Mouse (Mus musculus): ENCODE data around the gene Rasgef1a.

Rasgef1a gene

DNA sequence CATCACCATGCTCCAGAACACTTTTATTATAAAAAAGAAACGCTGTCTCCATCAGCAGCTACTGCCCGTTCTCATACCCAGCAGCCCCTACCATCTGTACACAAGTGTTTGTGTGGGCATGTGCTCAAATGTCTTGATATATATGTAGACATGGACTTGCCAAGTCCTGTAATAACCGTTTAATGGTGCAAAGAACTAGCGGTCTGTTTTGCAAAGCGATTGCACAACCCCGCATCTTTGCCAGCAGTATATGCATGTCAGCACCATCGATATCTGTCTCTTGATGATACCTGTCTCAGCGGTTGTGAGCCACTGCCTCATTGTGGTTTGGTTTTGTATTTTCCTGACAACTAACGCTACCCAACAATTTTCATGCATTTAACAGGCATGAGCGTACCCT is 44.0 kb downstream of the Rasgef1a start:
- CTCF ChIA-PET, result interaction anchor here in 2 of 4 experiments (0.8 to 1.1 kb wide), 2 partner anchors 10 kb away, joined by 3 read pairs; no protein-coding TSS in a partner anchor
- POLR2A ChIA-PET, result interaction anchor here in 1 of 4 experiments (0.8 kb wide), 1 partner anchor 15 kb away, joined by 5 read pairs; no protein-coding TSS in a partner anchor

DNA sequence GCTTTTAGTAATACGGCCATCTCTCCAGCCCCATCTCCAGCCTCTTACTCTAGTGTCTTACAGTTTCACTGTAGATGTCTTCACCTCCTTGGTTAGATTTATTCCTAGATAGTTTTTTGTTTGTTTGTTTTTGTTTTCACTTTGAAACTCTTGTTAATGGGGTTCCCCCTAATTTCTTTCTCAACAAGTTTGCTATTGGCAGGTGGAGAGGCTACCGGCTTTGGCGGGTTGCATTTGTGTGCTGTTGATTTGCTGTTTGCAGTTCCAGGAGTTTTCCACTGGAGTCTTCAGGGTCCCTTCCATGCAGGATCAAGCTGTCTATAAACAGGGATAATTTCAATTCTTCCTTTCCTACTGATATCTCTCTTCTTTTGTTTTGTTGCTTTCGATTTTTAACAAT is 50.0 kb downstream of the Rasgef1a start:
- ChIA-PET POLR2A (no interaction called here), CTCF (interaction anchor here in 1 of 4 experiments (0.7 kb wide), 1 partner anchor 102 kb away, joined by 3 read pairs; no protein-coding TSS in a partner anchor)

DNA sequence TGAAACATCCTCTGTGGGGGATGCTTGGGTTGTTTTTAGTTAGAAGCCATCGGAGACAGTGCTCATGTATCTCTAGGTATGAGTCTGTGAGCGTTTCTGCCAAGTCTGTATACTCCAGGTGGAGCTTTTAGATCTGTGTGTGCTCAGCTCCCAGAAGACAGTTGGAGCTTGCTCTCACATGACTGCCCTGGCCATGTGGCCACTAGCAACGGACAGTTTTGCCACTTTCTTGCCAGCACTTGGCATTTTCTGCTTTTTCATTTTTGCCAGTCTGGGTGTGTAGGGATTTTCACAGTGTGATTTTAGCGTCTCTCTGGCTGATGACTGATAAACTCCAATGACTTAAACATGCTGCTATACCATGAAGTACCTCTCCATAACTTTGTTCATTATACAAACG is 52.0 kb downstream of the Rasgef1a start:
- CTCF ChIA-PET, result interaction anchor here in 2 of 4 experiments (0.5 to 0.6 kb wide), 2 partner anchors 8 to 59 kb away, joined by 3 to 6 read pairs; no protein-coding TSS in a partner anchor
- POLR2A ChIA-PET, result no interaction called here

DNA sequence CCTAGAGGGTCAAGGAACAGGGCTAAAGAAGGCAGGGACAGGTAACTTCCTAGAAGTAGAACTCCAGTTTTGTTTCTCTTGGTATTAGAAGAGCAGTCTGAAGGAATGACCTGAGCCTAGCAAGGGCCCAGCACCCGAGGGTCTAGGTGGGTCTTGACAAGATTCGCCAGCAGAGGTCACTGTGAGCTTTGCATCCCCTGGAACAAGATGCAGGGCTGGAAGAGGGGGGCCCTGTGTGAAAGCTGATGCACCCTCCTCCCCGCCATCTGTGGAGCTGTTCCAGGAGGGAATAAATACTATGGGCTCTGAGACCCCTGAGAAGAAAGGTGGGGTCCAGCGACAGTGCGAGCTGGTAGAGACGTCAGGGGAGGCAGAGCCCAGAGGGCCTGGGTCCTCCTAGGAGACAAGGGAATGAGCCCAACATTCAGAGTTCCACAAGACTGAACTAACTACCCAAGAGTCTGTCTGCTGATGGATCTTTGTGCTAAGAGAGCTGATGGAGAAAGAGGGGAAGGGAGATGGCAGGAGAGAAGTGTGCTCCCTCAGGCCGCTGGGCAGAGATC is 53.8 kb downstream of the Rasgef1a start:
- CTCF ChIA-PET, result interaction anchor here (0.5 to 5.3 kb wide), 58 partner anchors 8 to 1439 kb away, joined by 3 to 44 read pairs (median 4); partner anchors contain the start of genes Bms1 (in 2 of the 4) and Rasgef1a (in 1 of the 4)
- POLR2A ChIA-PET, result interaction anchor here (0.6 to 4.7 kb wide), 40 partner anchors 9 to 355 kb away, joined by 3 to 30 read pairs (median 4); partner anchors contain the start of genes Bms1 (in 2 of the 4), Csgalnact2 (in 1 of the 4), Fxyd4 (in 1 of the 4) and Ret (in 1 of the 4)

DNA sequence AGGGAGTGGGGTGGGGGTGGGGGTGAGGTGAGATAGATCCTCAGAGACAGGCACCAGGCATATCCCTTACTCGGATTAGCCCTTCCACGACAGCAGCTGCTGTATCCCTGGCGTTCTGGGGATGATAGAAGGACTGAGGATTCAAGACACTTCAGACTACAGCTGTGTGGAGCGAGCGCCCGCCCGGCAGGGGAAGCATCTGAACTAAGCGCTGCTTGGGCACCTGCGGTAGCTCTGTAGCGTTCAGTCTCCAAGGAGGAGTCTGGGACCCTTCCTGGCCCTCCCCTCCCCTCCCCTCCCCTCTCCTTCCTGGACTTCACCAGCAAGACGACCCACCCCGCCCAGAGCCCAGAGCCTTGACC is 54.6 kb downstream of the Rasgef1a start:
- ChIA-PET CTCF (interaction anchor here (0.5 to 5.3 kb wide), 34 partner anchors 10 to 1438 kb away, joined by 3 to 44 read pairs (median 6); partner anchors contain the start of gene Bms1 (in 1 of the 4)), POLR2A (interaction anchor here in 3 of 4 experiments (0.6 to 4.7 kb wide), 44 partner anchors 10 to 886 kb away, joined by 3 to 30 read pairs (median 4); partner anchors contain the start of genes Bms1 (in 2 of the 3), Csgalnact2 (in 2 of the 3), Fxyd4 (in 1 of the 3) and Rasgef1a (in 1 of the 3))

DNA sequence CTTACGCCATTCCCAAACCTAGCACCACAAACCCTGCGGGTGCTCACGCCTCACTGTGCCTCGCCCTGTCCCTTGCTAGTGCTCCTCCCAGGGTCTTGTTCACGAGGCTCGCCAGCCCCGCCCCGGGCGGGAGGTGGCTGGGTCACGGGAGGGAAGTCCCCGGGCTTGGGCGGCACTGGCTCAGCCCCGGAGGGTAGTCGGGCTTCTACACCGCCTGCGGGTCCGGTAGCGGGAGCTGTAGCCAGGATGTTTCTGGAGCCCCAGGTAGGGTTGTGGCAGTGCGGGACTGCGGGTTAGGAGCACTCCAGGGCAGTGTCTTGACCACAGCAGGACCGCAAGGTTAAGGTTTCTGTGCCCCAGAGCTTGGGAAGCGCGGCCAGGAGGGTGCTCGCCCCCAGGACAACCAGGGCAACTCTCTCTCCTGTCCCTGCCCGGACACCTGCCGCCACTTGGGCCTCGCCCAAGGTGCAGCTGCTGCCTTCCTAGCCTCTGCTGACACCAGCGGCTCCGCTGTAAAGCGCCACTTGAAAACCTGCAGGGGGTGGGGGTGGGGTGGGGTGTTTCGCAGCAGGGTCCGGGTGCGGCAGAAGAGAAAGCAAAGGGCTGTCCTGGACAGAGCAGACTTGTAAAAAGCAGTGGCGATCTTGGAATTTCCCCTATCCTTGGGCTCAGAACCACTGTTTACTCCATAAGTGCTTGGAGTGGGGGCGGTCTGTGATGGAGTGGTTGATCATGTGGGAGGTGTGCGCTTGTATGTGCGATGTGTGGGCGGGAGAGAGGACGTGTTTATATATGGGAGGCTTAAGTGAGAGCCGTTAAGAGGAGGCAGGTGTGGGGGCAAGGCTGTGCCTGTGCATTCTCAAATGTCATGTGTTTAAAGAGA is 55.2 kb downstream of the Rasgef1a start:
- CTCF ChIA-PET, result interaction anchor here (0.5 to 5.3 kb wide), 23 partner anchors 9 to 527 kb away, joined by 3 to 44 read pairs (median 6); partner anchors contain the start of gene Bms1 (in 1 of the 4)
- POLR2A ChIA-PET, result interaction anchor here in 3 of 4 experiments (0.6 to 4.7 kb wide), 43 partner anchors 10 to 887 kb away, joined by 3 to 30 read pairs (median 5); partner anchors contain the start of genes Csgalnact2 (in 3 of the 3), Bms1 (in 1 of the 3), Fxyd4 (in 1 of the 3) and Rasgef1a (in 1 of the 3)

DNA sequence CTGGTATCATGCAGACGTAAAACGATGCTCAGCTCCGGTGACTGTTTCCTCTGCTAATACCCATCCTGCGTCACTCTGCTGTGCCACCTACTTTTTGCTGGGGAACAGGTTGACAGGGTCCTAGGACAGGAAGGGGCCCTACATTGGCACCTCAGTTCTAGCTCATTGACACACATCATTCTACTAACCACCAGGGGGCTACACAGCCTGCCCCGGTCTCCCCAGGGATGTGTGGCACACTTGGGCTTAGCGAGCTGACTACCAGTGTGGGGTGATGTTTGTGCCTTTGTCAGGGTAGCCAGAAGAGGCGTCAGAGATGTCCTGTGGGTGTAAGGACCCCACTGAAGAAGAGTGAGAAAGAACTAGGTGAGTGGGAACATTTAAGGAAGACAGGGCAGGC is 56.5 kb downstream of the Rasgef1a start:
- ChIA-PET CTCF (interaction anchor here (0.5 to 5.3 kb wide), 15 partner anchors 8 to 817 kb away, joined by 3 to 44 read pairs (median 3); no protein-coding TSS in a partner anchor), POLR2A (interaction anchor here in 3 of 4 experiments (0.7 to 4.7 kb wide), 17 partner anchors 9 to 160 kb away, joined by 3 to 30 read pairs (median 4); partner anchors contain the start of gene Csgalnact2 (in 2 of the 3))

DNA sequence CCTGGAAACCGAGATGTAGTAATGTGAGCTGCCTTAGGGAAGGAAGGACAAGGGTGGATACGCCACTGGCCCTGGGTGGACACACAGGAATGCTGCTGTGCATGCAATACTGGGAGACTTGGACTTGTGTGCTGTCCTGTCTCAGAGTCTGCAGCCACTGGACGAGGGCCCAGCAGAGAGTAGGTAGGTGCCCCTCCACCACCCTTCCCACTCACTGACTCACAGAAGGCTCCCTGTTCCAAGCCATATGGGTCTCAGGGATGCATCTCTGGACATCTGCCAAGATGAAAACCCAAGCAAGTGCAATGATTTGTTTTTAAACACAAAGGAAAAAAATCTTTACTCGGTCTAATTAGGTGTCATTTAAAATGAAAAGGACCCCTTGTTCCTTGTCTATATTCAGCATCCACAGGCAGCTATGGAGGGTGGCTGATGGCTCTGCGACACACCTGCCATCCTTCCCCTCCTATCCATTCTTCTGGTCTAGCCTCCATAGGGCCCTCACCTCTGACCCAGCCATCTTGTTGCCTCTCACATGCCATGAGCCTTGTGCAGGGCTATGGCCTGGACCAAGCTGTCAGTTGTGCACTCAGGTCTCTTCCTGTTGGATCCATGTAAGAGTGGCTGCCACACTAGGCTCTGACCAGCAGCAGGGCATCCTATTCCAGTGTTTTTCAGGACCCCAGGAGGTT is 59.2 kb downstream of the Rasgef1a start:
- ChIA-PET CTCF (interaction anchor here in 2 of 4 experiments (0.5 to 0.7 kb wide), 3 partner anchors 7 to 309 kb away, joined by 3 to 12 read pairs (median 6); no protein-coding TSS in a partner anchor), POLR2A (no interaction called here)

DNA sequence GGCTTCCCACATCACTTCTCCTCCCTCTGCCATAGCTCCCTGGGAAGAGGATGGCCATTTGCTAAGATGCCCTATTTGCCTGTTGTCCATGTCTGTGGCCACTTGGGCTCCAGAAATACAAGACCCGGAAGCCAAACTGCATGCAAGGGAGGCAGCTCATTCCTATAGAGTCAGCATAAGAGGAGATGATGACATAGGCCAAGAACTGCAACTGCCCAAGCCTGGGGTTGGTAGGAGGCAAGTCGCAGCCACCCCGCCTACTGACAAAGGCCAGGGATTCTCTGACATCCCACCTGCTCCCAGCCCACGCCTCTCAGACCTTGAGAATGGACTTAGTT is 59.7 kb downstream of the Rasgef1a start:
- ChIA-PET CTCF (interaction anchor here in 1 of 4 experiments (0.7 kb wide), 1 partner anchor 8 kb away, joined by 6 read pairs; no protein-coding TSS in a partner anchor), POLR2A (no interaction called here)

DNA sequence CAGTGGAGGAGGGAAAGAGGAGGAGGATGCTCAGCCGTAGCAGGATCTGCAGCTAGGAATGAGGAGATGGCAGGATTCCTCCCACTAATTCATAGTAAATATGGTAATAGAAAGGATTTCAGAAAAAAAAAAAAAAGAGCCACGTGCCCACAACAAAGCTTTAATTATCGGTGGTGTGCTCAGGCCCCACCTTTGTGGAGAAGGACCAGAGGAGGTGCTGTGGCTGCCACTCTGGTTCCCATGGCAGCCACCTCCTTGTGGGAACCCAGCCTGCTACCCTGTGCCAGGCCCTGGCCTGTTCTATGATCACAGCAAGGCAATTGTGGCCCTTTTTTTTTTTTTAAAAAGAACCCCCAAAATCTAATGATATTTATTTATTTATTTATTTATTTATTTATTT is 60.2 kb downstream of the Rasgef1a start:
- ChIA-PET POLR2A (interaction anchor here in 1 of 4 experiments (0.7 kb wide), 1 partner anchor 349 kb away, joined by 4 read pairs; no protein-coding TSS in a partner anchor), CTCF (interaction anchor here in 1 of 4 experiments (0.7 kb wide), 1 partner anchor 8 kb away, joined by 6 read pairs; no protein-coding TSS in a partner anchor)

DNA sequence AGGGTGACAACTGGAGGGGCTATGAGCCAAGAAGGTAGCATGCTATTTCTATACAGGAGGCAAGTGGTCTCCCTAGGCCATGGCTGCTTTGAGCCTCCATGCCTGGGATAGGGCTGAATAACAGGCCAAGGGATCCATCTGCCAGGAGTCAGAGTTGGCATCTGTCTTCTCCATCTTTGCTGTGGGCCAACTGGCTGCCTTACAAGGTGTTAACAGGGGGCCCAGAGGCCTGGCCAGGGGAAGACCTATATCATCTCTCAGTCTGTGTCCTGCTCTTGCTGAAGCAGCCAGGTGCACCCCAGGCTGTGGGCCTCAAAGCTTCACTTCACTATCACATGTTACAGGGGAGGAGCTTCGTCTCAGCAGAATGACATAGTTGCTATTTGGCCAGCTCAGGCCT is 60.9 kb downstream of the Rasgef1a start:
- CTCF ChIA-PET, result interaction anchor here in 1 of 4 experiments (0.6 kb wide), 1 partner anchor 26 kb away, joined by 3 read pairs; no protein-coding TSS in a partner anchor
- POLR2A ChIA-PET, result interaction anchor here in 2 of 4 experiments (0.6 to 0.7 kb wide), 2 partner anchors 25 to 348 kb away, joined by 3 to 4 read pairs; no protein-coding TSS in a partner anchor

DNA sequence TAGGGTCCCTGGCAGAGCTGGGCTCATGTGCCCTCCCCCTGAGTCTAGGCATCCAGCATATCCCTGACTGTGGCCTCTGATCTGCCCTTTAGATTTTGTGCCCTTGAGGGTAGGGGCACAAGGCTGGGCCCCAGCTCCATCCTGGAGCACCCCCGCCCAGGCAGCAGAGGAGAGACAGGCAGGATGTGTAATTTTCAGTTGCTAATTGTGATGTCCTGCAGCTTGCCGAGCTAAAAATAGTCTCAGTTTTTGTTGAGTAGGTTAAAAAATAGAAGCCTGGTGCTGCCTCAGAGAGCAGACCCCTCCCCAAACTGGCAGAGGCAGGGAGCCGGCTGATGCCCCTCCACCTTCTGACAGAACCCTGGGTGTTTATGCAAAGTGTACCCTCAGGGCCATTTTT is 62.9 kb downstream of the Rasgef1a start:
- ChIA-PET CTCF (interaction anchor here (0.6 to 4.9 kb wide), 5 partner anchors 8 to 109 kb away, joined by 3 to 40 read pairs (median 5); no protein-coding TSS in a partner anchor), POLR2A (interaction anchor here in 1 of 4 experiments (0.8 kb wide), 1 partner anchor 9 kb away, joined by 3 read pairs; no protein-coding TSS in a partner anchor)

DNA sequence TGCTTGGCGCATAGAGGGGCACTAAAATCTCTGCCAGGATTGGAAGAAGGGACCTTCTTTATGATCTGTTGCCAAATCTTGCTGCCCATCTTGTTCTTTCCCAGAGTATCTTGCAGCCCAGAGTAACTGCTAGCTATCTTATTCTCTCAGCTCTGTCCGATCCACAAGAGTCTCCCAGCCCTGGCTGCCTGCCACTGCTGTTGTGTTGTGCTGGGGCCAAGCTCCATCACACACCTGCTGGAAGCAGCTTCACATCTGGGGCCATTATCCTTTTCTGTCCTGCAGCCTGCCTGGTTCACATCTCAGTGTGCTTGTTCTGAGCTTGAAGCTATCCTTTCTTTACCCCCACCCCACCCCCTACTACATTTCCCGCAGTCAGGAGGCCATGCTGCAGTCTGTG is 65.0 kb downstream of the Rasgef1a start:
- POLR2A ChIA-PET, result interaction anchor here in 3 of 4 experiments (0.6 to 2.9 kb wide), 11 partner anchors 9 to 170 kb away, joined by 3 to 14 read pairs (median 4); no protein-coding TSS in a partner anchor

DNA sequence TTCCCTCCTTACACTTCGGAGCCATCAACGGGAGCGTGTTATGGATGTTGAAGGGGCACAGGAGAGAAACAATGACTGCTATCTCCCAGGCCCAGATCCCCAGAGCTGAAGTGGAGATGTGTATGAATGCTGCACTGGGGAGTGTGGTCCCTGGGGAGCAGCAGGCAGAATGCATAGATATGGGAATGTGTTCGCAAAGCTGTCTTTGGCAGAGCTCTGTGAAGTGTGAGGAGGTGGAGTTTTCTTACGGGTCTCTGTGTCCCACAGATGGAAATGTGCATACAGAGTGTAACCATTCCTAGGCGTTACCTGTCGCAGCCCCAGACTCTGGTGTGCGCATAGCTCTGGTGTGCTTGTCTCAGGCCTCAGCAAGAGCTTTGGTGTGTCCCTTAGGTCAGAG is 65.5 kb downstream of the Rasgef1a start:
- POLR2A ChIA-PET, result interaction anchor here in 3 of 4 experiments (0.6 to 2.9 kb wide), 8 partner anchors 9 to 144 kb away, joined by 3 to 14 read pairs (median 7); no protein-coding TSS in a partner anchor
- CTCF ChIA-PET, result interaction anchor here (0.6 to 4.9 kb wide), 10 partner anchors 9 to 144 kb away, joined by 3 to 40 read pairs (median 3); no protein-coding TSS in a partner anchor

More for the DNA sequence above, 65.0 kb downstream of the Rasgef1a start:
- CTCF ChIA-PET, result interaction anchor here (0.6 to 4.9 kb wide), 9 partner anchors 9 to 144 kb away, joined by 3 to 40 read pairs (median 3); no protein-coding TSS in a partner anchor

DNA sequence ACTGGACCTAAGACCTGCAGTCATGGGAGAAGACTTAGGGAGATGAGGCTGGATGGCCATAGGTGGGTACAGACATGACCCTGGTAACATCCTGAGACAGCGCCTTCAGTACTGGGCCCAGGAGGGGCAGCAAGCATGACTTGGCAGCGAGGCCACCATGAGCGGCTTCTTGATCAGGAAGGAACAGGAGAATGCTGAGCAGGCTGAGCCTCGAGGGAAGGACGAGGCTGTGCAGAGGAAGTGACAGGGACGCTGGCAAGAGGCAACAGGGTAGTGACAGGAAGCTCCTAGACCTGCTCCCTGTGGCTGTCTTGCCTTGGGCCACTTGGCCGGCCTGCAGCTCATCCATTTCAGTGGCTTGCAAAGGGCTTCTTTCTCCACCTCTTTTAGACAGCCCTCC is 66.2 kb downstream of the Rasgef1a start:
- CTCF ChIA-PET, result interaction anchor here in 2 of 4 experiments (0.6 to 4.9 kb wide), 3 partner anchors 11 to 303 kb away, joined by 3 to 40 read pairs (median 5); no protein-coding TSS in a partner anchor
- POLR2A ChIA-PET, result interaction anchor here in 2 of 4 experiments (1.1 to 2.9 kb wide), 5 partner anchors 10 to 145 kb away, joined by 3 to 14 read pairs (median 8); no protein-coding TSS in a partner anchor

DNA sequence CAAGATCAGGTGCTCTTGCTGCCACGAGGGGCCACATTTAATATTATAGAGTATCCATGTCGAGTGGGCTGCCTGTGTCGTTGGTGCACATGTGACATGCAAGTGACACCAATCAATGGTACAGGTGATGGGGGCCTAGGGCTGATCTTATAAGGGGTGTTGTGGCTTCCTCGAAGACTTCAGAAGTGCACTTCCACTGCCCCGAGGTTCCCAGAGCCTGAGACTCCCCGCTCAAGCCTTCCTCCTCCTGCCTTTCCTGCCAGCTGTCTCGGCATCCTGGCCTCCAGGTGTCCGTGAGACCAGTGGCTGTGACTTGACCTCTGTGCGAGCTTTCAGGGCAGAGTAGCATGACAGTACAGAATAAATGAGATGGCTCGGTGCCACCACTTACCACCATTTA is 67.5 kb downstream of the Rasgef1a start:
- CTCF ChIA-PET, result interaction anchor here in 2 of 4 experiments (1.2 to 1.4 kb wide), 2 partner anchors 13 to 14 kb away, joined by 3 to 5 read pairs; no protein-coding TSS in a partner anchor
- POLR2A ChIA-PET, result interaction anchor here in 1 of 4 experiments (2.9 kb wide), 1 partner anchor 13 kb away, joined by 14 read pairs; no protein-coding TSS in a partner anchor

DNA sequence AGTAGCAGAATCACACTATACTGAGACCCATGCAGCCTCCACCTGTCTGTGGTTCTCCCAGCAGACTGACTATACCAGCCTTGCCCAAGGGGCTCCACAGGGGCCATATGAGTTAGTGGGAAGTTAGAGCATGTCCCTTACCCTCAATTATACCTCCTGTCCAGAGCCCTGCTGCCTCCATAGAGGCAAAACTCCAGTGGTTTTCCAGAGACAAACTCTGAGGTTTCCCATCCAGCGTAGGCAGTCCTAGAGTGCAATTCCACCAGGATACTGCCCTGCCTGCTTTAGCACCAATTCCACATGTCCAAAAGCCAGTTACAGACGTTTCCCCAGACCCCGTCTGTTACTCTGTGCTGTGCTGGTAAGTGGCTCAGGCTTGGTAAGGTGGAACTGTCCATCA is 68.1 kb downstream of the Rasgef1a start:
- ChIA-PET CTCF (interaction anchor here in 1 of 4 experiments (1.2 to 1.4 kb wide), 2 partner anchors 13 to 14 kb away, joined by 3 to 7 read pairs; no protein-coding TSS in a partner anchor), POLR2A (interaction anchor here in 1 of 4 experiments (0.8 to 1.1 kb wide), 2 partner anchors 11 to 13 kb away, joined by 3 read pairs; no protein-coding TSS in a partner anchor)
